Mouse (Mus musculus) embryonic stem cell, embryonic (primary cell): ENCODE results near the gene Fam181a.

Experiments
- CTCF ChIA-PET, 4 experiments: fragments of 300-600 bp in 2 of 4; fragments of 350-600 bp in 2 of 4; sonication (Branson Sonifier 250); formaldehyde crosslinking; loops; one replicate each; lab custom pipeline; 2022; ENCODE audit warnings: inconsistent platforms in 2 of 4; lab: Charles Lee
- POLR2A ChIA-PET, 4 experiments: fragments of 300-600 bp in 2 of 4; fragments of 350-600 bp in 2 of 4; sonication (Branson Sonifier 250); formaldehyde crosslinking; loops; one replicate each; lab custom pipeline; 2022; ENCODE audit warnings: antibody characterized with exemption in 4 of 4, inconsistent platforms in 1 of 4; lab: Charles Lee

The Fam181a gene

GRCm38 (mm10) chr12:103310744-103311267 is at the start of gene Fam181a:
Fam181a (plus strand) TSS chr12:103310975.
- ChIA-PET CTCF (interaction anchor here in 1 of 4 experiments (0.6 kb wide), 1 partner anchor 785 kb away, joined by 4 read pairs; no protein-coding TSS in a partner anchor), POLR2A (interaction anchor here in 1 of 4 experiments (0.6 kb wide), 2 partner anchors 81 to 871 kb away, joined by 3 to 6 read pairs; partner anchors contain the start of gene Lgmn)

- CTCF ChIA-PET = interaction anchor here in 1 of 4 experiments (0.8 to 1.3 kb wide), 3 partner anchors 62 to 118 kb away, joined by 3 to 7 read pairs (median 3); no protein-coding TSS in a partner anchor
- POLR2A ChIA-PET = no interaction called here
These were observed 48.5 kb upstream of the Fam181a start for GRCm38 (mm10) chr12:103262017-103262865.

DNA sequence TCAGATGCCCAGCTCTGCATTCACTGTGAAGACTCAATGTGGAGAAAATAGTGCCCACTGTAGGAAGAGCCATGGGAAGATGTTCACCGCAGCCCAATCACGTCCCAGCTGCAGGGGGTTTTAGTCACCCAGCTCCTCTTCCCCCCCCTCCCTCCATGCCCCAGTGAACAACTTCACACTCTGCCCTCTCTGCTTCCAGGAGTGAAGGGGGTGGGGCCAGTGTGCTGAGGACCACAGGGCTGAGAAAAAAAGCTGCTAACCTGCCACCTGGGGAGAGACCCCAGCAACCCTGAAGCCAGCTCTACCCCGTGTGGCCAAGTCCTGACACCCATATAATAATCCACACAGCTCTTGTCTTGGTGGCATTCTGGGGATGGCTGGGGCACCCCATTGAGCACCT is 44.2 kb upstream of the Fam181a start:
- ChIA-PET POLR2A (no interaction called here), CTCF (no interaction called here)

DNA sequence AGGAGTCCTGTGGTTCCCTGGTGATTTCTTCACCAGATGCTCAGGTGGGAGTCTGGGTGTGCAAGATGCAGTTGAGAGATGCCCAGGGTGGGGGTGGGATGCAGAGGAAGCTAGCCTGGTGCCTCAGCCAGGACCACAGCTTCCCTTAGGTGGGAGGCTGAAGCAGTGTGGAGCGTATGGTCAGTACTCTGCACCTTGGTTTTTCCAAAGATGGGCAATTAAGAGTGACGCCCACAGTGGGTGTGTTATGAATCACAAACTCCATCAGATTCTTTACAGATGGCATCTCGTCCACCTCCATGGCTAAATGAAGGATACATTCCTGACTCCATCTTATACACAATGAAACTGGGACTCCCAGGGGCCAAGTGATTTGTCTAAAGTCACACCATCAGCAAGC is 38.6 kb upstream of the Fam181a start:
- POLR2A ChIA-PET = no interaction called here
- CTCF ChIA-PET = interaction anchor here in 1 of 4 experiments (0.5 kb wide), 1 partner anchor 128 kb away, joined by 3 read pairs; no protein-coding TSS in a partner anchor

GRCm38 (mm10) chr12:103273051-103273450 is 37.7 kb upstream of the Fam181a start:
- CTCF ChIA-PET = no interaction called here
- POLR2A ChIA-PET = no interaction called here

GRCm38 (mm10) chr12:103273732-103274131 is 37.0 kb upstream of the Fam181a start:
- POLR2A ChIA-PET = no interaction called here
- CTCF ChIA-PET = no interaction called here

- POLR2A ChIA-PET = interaction anchor here in 1 of 4 experiments (0.7 kb wide), 1 partner anchor 94 kb away, joined by 3 read pairs; no protein-coding TSS in a partner anchor
- CTCF ChIA-PET = interaction anchor here in 2 of 4 experiments (0.6 to 0.7 kb wide), 2 partner anchors 199 to 1041 kb away, joined by 3 read pairs; no protein-coding TSS in a partner anchor
These were observed 34.4 kb upstream of the Fam181a start for GRCm38 (mm10) chr12:103276422-103276821.

- CTCF ChIA-PET = no interaction called here
These were observed 29.3 kb upstream of the Fam181a start for GRCm38 (mm10) chr12:103281491-103281890.

DNA sequence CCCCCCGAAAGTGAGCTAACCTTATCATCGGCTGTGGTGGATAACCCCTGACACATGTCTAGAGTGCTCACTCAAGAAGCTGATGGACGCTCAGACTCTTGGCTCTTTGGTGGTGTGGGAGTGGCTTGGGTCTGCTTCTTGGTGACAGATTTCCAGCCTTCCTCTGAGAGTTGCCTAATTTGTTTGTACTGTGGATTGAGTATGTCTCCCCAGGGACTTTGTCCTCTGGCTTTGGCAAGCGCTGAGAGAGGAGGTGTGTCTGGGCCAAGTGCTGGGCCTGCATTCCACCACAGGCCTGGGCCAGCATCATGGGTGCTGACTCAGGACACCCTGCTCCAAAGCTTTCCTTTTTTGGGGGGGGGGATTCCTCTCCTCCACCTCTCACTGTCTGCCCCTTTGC is 28.9 kb upstream of the Fam181a start:
- ChIA-PET CTCF (no interaction called here), POLR2A (interaction anchor here in 1 of 4 experiments (0.6 kb wide), 1 partner anchor 119 kb away, joined by 3 read pairs; no protein-coding TSS in a partner anchor)

More at GRCm38 (mm10) chr12:103281491-103281890, 29.3 kb upstream of the Fam181a start:
- POLR2A ChIA-PET = interaction anchor here in 1 of 4 experiments (0.6 kb wide), 1 partner anchor 120 kb away, joined by 3 read pairs; no protein-coding TSS in a partner anchor

GRCm38 (mm10) chr12:103282936-103283335 is 27.8 kb upstream of the Fam181a start:
- CTCF ChIA-PET = no interaction called here
- POLR2A ChIA-PET = no interaction called here

DNA sequence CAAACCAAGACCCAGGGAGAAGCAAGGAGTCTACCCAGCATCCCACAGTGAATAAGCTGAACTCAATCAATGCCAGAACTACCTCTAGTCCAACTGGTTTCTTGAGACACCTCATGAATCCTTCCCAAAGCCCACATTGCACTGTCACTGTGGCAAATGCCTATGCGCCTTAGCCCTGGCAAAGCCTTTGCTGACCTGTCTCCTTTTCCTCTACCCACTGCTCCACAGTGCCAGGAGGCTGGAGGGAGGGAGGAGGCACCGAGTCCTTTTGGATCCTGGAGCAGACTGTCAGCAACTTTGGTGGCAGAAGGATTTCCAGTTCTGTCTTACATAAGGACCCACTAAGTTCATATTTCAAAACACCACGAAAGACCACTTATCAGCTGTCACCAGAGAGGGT is 27.4 kb upstream of the Fam181a start:
- CTCF ChIA-PET = no interaction called here

GRCm38 (mm10) chr12:103287276-103287675 is 23.5 kb upstream of the Fam181a start:
- ChIA-PET CTCF (no interaction called here), POLR2A (no interaction called here)

More for the DNA sequence above, 27.4 kb upstream of the Fam181a start:
- POLR2A ChIA-PET = no interaction called here

- CTCF ChIA-PET = interaction anchor here in 1 of 4 experiments (1.1 kb wide), 1 partner anchor 14 kb away, joined by 3 read pairs; no protein-coding TSS in a partner anchor
- POLR2A ChIA-PET = no interaction called here
These were observed 18.4 kb upstream of the Fam181a start for GRCm38 (mm10) chr12:103292366-103292765.

GRCm38 (mm10) chr12:103296292-103296691 is 14.5 kb upstream of the Fam181a start:
- CTCF ChIA-PET = interaction anchor here in 1 of 4 experiments (1.0 to 1.6 kb wide), 2 partner anchors 10 to 152 kb away, joined by 3 to 4 read pairs; no protein-coding TSS in a partner anchor
- POLR2A ChIA-PET = no interaction called here

DNA sequence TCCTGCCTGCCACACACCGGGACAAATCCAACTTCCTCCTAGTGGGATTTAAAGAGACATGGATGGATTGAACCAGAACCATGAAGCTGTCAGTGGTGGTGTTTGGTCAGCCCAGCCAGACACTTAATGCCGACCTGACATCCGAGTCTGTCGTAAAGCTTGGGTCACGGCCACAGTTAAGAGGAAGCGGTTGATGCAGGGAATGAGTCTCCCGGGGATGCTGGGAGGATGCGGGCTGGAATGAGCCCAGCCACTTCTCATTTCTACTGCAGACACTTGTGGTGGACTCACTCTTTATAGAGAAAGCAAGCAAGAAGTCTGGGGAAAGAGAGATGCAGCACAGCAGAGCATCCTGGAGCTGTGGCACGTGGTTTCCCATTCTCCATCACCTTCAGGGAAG is 10.3 kb upstream of the Fam181a start:
- CTCF ChIA-PET = interaction anchor here (0.6 to 4.4 kb wide), 8 partner anchors 20 to 158 kb away, joined by 3 to 37 read pairs (median 4); no protein-coding TSS in a partner anchor
- POLR2A ChIA-PET = interaction anchor here in 1 of 4 experiments (1.6 kb wide), 1 partner anchor 158 kb away, joined by 3 read pairs; no protein-coding TSS in a partner anchor

- ChIA-PET POLR2A (no interaction called here), CTCF (interaction anchor here (0.7 to 4.4 kb wide), 10 partner anchors 18 to 561 kb away, joined by 3 to 37 read pairs (median 4); no protein-coding TSS in a partner anchor)
These were observed 9.1 kb upstream of the Fam181a start for GRCm38 (mm10) chr12:103301645-103302044.

DNA sequence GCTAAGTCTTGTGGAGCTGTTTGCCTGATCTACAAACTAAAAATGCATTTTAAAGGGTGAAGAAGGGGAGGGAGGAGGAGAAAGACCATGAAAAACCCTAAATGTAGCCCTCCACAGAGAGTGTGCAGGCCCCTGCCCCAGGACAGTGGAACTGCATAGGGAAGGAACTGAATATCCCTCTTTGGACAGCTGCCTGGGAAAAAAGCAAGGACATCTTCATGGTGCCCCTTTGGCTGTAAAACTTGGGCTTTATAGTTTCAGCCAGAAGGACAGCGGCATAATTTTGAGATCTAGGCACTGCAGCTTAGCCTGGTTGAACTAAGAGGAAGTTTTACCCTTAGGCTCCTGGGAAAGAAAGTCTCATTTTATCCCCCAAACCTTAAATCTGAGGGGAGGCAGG is 7.8 kb upstream of the Fam181a start:
- POLR2A ChIA-PET = interaction anchor here in 1 of 4 experiments (0.8 kb wide), 1 partner anchor 161 kb away, joined by 3 read pairs; no protein-coding TSS in a partner anchor
- CTCF ChIA-PET = interaction anchor here in 3 of 4 experiments (0.8 to 5.1 kb wide), 5 partner anchors 159 to 161 kb away, joined by 3 to 64 read pairs (median 12); no protein-coding TSS in a partner anchor

DNA sequence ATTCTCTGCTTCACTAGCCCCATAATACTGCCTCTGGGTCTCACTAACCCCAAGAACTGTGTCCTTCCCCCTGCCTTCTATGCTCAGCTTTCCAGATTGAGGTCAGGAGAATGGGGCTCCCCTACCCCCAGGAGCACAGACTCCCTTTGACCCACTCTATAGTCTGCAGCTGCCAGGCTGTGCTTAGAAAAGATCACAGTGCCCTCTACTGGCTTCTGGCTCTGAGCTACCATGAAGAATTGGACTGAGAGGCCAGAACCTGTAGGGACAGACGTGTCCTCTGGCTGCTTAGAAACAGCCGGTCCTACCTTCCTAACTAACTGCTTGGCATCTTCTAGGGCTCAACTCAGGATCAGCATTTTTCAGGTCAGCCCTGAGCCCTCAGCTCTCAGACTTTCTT is 4.6 kb upstream of the Fam181a start:
- CTCF ChIA-PET = interaction anchor here (0.6 to 5.1 kb wide), 38 partner anchors 8 to 519 kb away, joined by 3 to 84 read pairs (median 4); partner anchors contain the start of gene Ddx24 (in 1 of the 4)

GRCm38 (mm10) chr12:103306720-103307119 is 4.1 kb upstream of the Fam181a start:
- POLR2A ChIA-PET = no interaction called here

More for the DNA sequence above, 4.6 kb upstream of the Fam181a start:
- POLR2A ChIA-PET = no interaction called here

More at GRCm38 (mm10) chr12:103306720-103307119, 4.1 kb upstream of the Fam181a start:
- CTCF ChIA-PET = interaction anchor here (0.6 to 5.1 kb wide), 38 partner anchors 8 to 566 kb away, joined by 3 to 84 read pairs (median 3); partner anchors contain the start of gene Ddx24 (in 1 of the 4)
